Mouse (Mus musculus) ES-Bruce4 (cell line): Measurements from ENCODE around the gene Myo3b.

Experiments used
- CTCF ChIP-seq: IDR thresholded peaks from one replicate; pipeline ENCODE4 v1.8.1; 2011; ENCODE audit warnings: low read depth, low read length
- POLR2A ChIP-seq: IDR thresholded peaks from one replicate; pipeline ENCODE4 v1.8.1; 2011; ENCODE audit warnings: low read length; ENCODE audit not compliant: insufficient read depth

- TF ChIP-seq POLR2A = no peak
- no peak for TF ChIP-seq CTCF
Observed at GRCm38 (mm10) chr2:70092665-70093064, 53.7 kb downstream of the Myo3b start.
